Mouse (Mus musculus) ES-E14 (cell line): Measurements from ENCODE around the gene Dip2b. TPM values are rescaled to one million over a fixed set of nuclear protein-coding genes. Genes with fewer than 3 reads are reported as not detected.

Experiments
- DNase-seq: peaks from one replicate; pipeline ENCODE4 v3.0.0-alpha.2; 2013; ENCODE audit warnings: low read depth, low spot score
- H3K27ac ChIP-seq: 2 replicates; pipeline ENCODE4 v1.5.1; 2012; ENCODE audit warnings: low read depth, mild to moderate bottlenecking, low read length, moderate library complexity, mixed read lengths; ENCODE audit not compliant: poor library complexity, insufficient read depth, severe bottlenecking
- H3K36me3 ChIP-seq: 2 replicates; pipeline ENCODE4 v1.6.1; 2012; ENCODE audit warnings: mild to moderate bottlenecking, low read length, moderate library complexity, mixed read lengths; ENCODE audit not compliant: control insufficient read depth, poor library complexity, insufficient read depth, severe bottlenecking
- H3K4me1 ChIP-seq, 2 experiments: fragments of 150-350 bp in 1 of 2; sonication (generic) in 1 of 2; 2 replicates each; pipeline ENCODE4 v1.6.1; 2012; ENCODE audit warnings: low read length in 2 of 2, mild to moderate bottlenecking in 1 of 2, mixed read lengths in 1 of 2; ENCODE audit not compliant: control insufficient read depth in 2 of 2, insufficient read depth in 2 of 2, poor library complexity in 1 of 2
- H3K4me3 ChIP-seq, 2 experiments: fragments of 150-350 bp in 1 of 2; sonication (generic) in 1 of 2; 2 replicates each; pipeline ENCODE4 v1.5.1; 2012; ENCODE audit warnings: low read length in 2 of 2, low read depth in 1 of 2, mild to moderate bottlenecking in 1 of 2, mixed read lengths in 1 of 2; ENCODE audit not compliant: insufficient read depth in 1 of 2, poor library complexity in 1 of 2, severe bottlenecking in 1 of 2
- H3K9ac ChIP-seq: 2 replicates; pipeline ENCODE4 v1.6.1; 2012; ENCODE audit warnings: low read depth, mild to moderate bottlenecking, low read length, mixed read lengths; ENCODE audit not compliant: poor library complexity, insufficient read depth, severe bottlenecking
- H3K9me3 ChIP-seq: fragments of 150-350 bp; sonication (generic); 2 replicates; pipeline ENCODE4 v1.6.1; 2012; ENCODE audit warnings: low read depth, mild to moderate bottlenecking, low read length; ENCODE audit not compliant: control insufficient read depth, insufficient read depth
- CHD2 ChIP-seq: IDR thresholded peaks from 2 replicates; pipeline ENCODE4 v1.6.1; 2014; ENCODE audit warnings: mild to moderate bottlenecking, low read depth, low read length, inconsistent platforms
- HCFC1 ChIP-seq: IDR thresholded peaks from 2 replicates; pipeline ENCODE4 v1.6.1; 2012; ENCODE audit warnings: low read length, inconsistent platforms, borderline replicate concordance; ENCODE audit not compliant: insufficient read depth
- MAFK ChIP-seq: IDR thresholded peaks from 2 replicates; pipeline ENCODE4 v1.6.1; 2014; ENCODE audit warnings: mild to moderate bottlenecking, low read depth, low read length, inconsistent platforms; ENCODE audit not compliant: insufficient read depth
- ZC3H11A ChIP-seq: IDR thresholded peaks from 2 replicates; pipeline ENCODE4 v1.6.1; 2012; ENCODE audit warnings: low read depth, mild to moderate bottlenecking, inconsistent platforms, low read length, borderline replicate concordance
- ZNF384 ChIP-seq: IDR thresholded peaks from 2 replicates; pipeline ENCODE4 v1.6.1; 2012; ENCODE audit warnings: low read depth, low read length, inconsistent platforms
- in situ Hi-C, 2 experiments: fragments of 600-800 bp; cut with MboI; formaldehyde crosslinking; loops; one replicate each; pipeline ENCODE4 v1.15.1; 2025; ENCODE audit warnings: low sequenced_read_pairs in 2 of 2, inconsistent platforms in 1 of 2; ENCODE audit not compliant: unreplicated experiment in 2 of 2
- total RNA-seq: library from RNA; depleted of rRNA; stranded (reverse); fragments of 300-350 nt; gene quantifications from 2 replicates; pipeline ENCODE4 v1.2.3, GENCODE M21; 2012

The Dip2b gene
- total RNA-seq, 1 experiment: 21.1 TPM

DNA sequence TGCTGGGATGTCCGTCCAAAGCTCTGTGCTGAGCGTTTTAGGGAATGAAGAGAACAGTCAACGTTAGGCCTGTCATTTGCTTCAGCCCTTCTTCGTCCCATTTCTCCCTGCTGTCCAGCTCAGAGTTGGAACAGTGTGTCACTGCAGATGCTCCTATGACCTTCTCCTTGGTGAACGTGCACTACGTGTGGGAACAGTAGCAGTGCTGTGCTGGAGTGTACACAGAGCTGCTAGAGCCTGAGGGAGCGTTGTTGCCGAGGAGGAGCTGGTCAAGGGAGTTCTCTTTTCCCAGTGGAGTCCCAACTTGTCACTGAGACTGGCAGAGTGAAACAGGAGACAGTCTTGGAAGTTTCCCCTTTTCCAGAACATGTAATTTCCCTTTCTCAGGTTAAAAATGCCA lies 43.6 kb downstream of the Dip2b start:
- DNase-seq: no peak
- Histone ChIP-seq H3K27ac (no peak overlapping the region), H3K9ac (no peak overlapping the region), H3K4me3 (no peak overlapping the region), H3K9me3 (no peaks in the 10 kb centered on the region), H3K36me3 (no peaks in the 10 kb centered on the region; the same call in 1 of the 2 replicates), H3K4me1 (peaks cover 7 to 14% of the 10 kb centered on the region in 2 experiments; a peak in 2 of 4 replicates)
- in situ Hi-C loops: no loop called here
- TF ChIP-seq ZC3H11A (no peak), HCFC1 (no peak), CHD2 (no peak), MAFK (no peak)

DNA sequence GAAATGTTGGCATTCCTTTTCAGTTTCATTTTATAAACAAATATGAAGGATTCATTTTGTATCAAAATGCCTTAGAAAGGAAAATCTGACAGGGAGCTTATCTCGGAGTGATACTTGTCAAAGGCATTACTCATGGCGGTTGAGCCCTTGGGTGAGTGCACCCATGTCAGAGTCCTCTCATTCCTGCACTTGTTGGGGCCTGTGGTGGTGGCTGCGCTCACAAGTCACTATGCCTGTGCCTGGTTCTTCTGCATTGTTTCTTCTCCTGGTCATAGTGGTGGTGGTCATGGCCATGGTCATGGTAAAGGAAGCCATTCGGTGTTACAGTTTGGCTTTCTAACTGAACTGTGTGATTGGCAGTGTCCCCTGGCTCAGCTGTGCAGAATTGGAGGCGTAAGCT lies 44.3 kb downstream of the Dip2b start:
- DNase-seq: no peak
- Histone ChIP-seq H3K27ac (no peak overlapping the region), H3K36me3 (no peaks in the 10 kb centered on the region; the same call in 1 of the 2 replicates), H3K4me3 (no peak overlapping the region), H3K9me3 (no peaks in the 10 kb centered on the region), H3K9ac (no peak overlapping the region), H3K4me1 (peaks cover 7 to 14% of the 10 kb centered on the region in 2 experiments; a peak in 2 of 4 replicates)
- no peak for TF ChIP-seq HCFC1
- no peak for TF ChIP-seq ZC3H11A
- no peak for TF ChIP-seq MAFK
- no peak for TF ChIP-seq CHD2
- no peak for TF ChIP-seq ZNF384
- in situ Hi-C loops: no loop called here

DNA sequence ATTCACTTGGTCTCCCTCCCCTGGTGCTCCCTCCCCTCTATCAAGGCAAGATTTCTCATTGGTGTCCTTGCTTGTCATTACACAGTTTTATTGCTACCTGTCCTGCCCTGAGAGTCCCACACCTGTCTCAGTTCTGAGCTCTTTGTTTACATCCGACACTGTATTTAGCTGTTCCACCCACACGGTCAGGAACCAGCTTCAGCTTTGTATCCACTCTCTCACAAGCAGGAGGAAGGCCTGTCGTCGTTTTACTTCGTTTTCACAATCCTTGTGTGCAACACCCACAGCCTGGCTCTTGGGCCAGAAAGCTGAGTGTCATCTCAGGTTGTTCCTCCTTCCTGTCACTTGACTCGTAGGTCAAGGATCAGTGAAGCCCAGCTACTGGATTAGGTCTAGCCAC lies 45.4 kb downstream of the Dip2b start:
- Histone ChIP-seq H3K9me3 (no peaks in the 10 kb centered on the region), H3K36me3 (no peaks in the 10 kb centered on the region; the same call in 1 of the 2 replicates), H3K9ac (no peak overlapping the region), H3K27ac (no peak overlapping the region), H3K4me1 (peaks cover 7 to 14% of the 10 kb centered on the region in 2 experiments; a peak in 2 of 4 replicates), H3K4me3 (no peak overlapping the region)
- no peak for DNase-seq
- in situ Hi-C loops: no loop called here
- TF ChIP-seq CHD2: no peak
- no peak for TF ChIP-seq ZC3H11A
- TF ChIP-seq HCFC1: no peak
- no peak for TF ChIP-seq ZNF384
- no peak for TF ChIP-seq MAFK

DNA sequence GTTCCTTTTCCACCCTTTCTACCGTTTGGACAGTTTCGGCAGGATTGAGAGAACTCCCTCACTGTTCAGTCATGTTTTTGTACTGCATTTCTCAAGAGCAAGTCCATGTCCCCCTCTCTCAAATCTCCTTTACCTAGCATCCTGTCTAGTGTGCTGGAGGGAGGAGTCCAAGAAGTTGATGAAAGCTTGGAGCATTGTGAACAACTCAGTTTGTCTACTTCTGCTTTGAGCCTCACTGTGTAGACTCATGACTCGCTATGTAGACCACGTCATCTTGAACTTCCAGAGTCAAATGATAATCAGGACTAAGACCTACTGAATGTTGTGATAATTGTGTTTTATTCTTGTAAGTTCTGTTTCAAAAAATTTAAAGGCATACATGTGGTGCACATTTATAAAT lies 46.4 kb downstream of the Dip2b start:
- no peak overlapping the region for H3K4me3 ChIP-seq
- in situ Hi-C loops: no loop called here
- H3K36me3 ChIP-seq: no peaks in the 10 kb centered on the region; the same call in 1 of the 2 replicates
- DNase-seq: no peak
- peaks cover 7 to 15% of the 10 kb centered on the region in 2 experiments; a peak in 2 of 4 replicates for H3K4me1 ChIP-seq
- H3K9ac ChIP-seq: no peak overlapping the region
- H3K27ac ChIP-seq: no peak overlapping the region
- no peaks in the 10 kb centered on the region for H3K9me3 ChIP-seq
- no peak for TF ChIP-seq HCFC1
- TF ChIP-seq CHD2: no peak
- no peak for TF ChIP-seq MAFK
- no peak for TF ChIP-seq ZNF384
- TF ChIP-seq ZC3H11A: no peak

DNA sequence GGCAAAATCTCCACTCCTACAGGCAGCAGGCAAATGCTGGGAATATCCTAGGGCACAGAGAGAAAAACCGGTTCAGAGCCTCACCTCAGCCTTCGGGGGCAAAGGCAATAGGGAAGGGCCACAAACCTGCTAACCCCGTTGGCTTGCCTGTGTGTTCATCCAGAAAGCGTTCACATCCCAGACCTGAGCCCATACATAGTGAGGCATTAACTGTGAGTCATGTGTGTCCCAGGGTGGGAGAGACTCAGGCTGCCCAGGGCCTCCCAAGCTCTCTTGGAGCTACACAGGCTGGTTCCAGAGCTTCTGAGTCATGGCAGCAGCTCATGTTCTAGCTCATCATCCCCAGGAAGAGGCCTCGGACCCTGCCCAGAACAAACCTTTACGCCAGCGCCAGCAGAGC lies 49.6 kb downstream of the Dip2b start:
- no peak overlapping the region for H3K27ac ChIP-seq
- H3K9ac ChIP-seq: no peak overlapping the region
- no peak overlapping the region for H3K4me3 ChIP-seq
- in situ Hi-C loops: no loop called here
- H3K36me3 ChIP-seq: no peaks in the 10 kb centered on the region; the same call in 1 of the 2 replicates
- no peaks in the 10 kb centered on the region for H3K9me3 ChIP-seq
- TF ChIP-seq CHD2 (no peak), ZC3H11A (no peak), ZNF384 (no peak), MAFK (no peak), HCFC1 (no peak)
- DNase-seq: no peak
- peaks cover 0 to 17% of the 10 kb centered on the region in 2 experiments; a peak in 2 of 4 replicates for H3K4me1 ChIP-seq
